Mouse (Mus musculus): Measurements from ENCODE around the gene Gm37240.
"Not testable (repeated sequence)": the region's sequence is repeated elsewhere in the genome, so short reads cannot be mapped to it uniquely, and the experiment has no call there.

Gm37240 gene

GRCm38 (mm10) chr3:85573216-85573863 is 314.0 kb downstream of the Gm37240 start:
- DNase-seq (ENCODE audit: low spot score in 2 of 2), result no peak

GRCm38 (mm10) chr3:85572502-85572901 is 314.8 kb downstream of the Gm37240 start:
- DNase-seq (ENCODE audit: low spot score in 2 of 2), result not testable (repeated sequence)

- DNase-seq (ENCODE audit: low spot score in 2 of 2), result no peak
These were observed 316.0 kb downstream of the Gm37240 start for GRCm38 (mm10) chr3:85571276-85571675.

GRCm38 (mm10) chr3:85564603-85565002 is 322.7 kb downstream of the Gm37240 start:
- no peak for DNase-seq (ENCODE audit: low spot score in 2 of 2)

- no peak for DNase-seq (ENCODE audit: low spot score in 2 of 2)
These were observed 333.5 kb downstream of the Gm37240 start for GRCm38 (mm10) chr3:85553731-85554277.

- no peak for DNase-seq (ENCODE audit: low spot score in 2 of 2)
These were observed 336.0 kb downstream of the Gm37240 start for GRCm38 (mm10) chr3:85551352-85551751.

- no peak for DNase-seq (ENCODE audit: low spot score in 2 of 2)
These were observed 337.0 kb downstream of the Gm37240 start for GRCm38 (mm10) chr3:85550312-85550711.

- no peak for DNase-seq (ENCODE audit: low spot score in 2 of 2)
These were observed 343.7 kb downstream of the Gm37240 start for GRCm38 (mm10) chr3:85543652-85544051.

- DNase-seq (ENCODE audit: low spot score in 2 of 2), result no peak
These were observed 344.6 kb downstream of the Gm37240 start for GRCm38 (mm10) chr3:85542765-85543164.

GRCm38 (mm10) chr3:85535621-85536520 is 351.4 kb downstream of the Gm37240 start:
- DNase-seq (ENCODE audit: low spot score in 2 of 2), result no peak

- DNase-seq (ENCODE audit: low spot score in 2 of 2), result no peak
These were observed 352.3 kb downstream of the Gm37240 start for GRCm38 (mm10) chr3:85535042-85535441.

- no peak for DNase-seq (ENCODE audit: low spot score in 2 of 2)
These were observed 354.9 kb downstream of the Gm37240 start for GRCm38 (mm10) chr3:85532376-85532775.

- no peak for DNase-seq (ENCODE audit: low spot score in 2 of 2)
These were observed 356.6 kb downstream of the Gm37240 start for GRCm38 (mm10) chr3:85530601-85531161.

GRCm38 (mm10) chr3:85521311-85521907 is 365.9 kb downstream of the Gm37240 start:
- DNase-seq (ENCODE audit: low spot score in 2 of 2), result no peak

- DNase-seq (ENCODE audit: low spot score in 2 of 2), result no peak
These were observed 368.6 kb downstream of the Gm37240 start for GRCm38 (mm10) chr3:85518668-85519067.

- DNase-seq (ENCODE audit: low spot score in 2 of 2), result no peak
These were observed 369.2 kb downstream of the Gm37240 start for GRCm38 (mm10) chr3:85518072-85518471.

- no peak for DNase-seq (ENCODE audit: low spot score in 2 of 2)
These were observed 370.4 kb downstream of the Gm37240 start for GRCm38 (mm10) chr3:85516739-85517396.

GRCm38 (mm10) chr3:85514700-85515099 is 372.6 kb downstream of the Gm37240 start:
- no peak for DNase-seq (ENCODE audit: low spot score in 2 of 2)

GRCm38 (mm10) chr3:85508717-85509279 is 378.5 kb downstream of the Gm37240 start:
- DNase-seq (ENCODE audit: low spot score in 2 of 2), result no peak

GRCm38 (mm10) chr3:85500096-85500495 is 387.2 kb downstream of the Gm37240 start:
- no peak for DNase-seq (ENCODE audit: low spot score in 2 of 2)

GRCm38 (mm10) chr3:85496146-85496545 is 391.2 kb downstream of the Gm37240 start:
- no peak for DNase-seq (ENCODE audit: low spot score in 2 of 2)
